Mouse (Mus musculus) fat pad, adult 2 months (tissue): ENCODE results near the gene Trabd2b.

Experiments
- DNase-seq: peaks from one replicate; pipeline ENCODE4 v3.0.0-alpha.2; 2011; ENCODE audit warnings: low read depth, low spot score; ENCODE audit errors: extremely low read depth

Gene Trabd2b

DNA sequence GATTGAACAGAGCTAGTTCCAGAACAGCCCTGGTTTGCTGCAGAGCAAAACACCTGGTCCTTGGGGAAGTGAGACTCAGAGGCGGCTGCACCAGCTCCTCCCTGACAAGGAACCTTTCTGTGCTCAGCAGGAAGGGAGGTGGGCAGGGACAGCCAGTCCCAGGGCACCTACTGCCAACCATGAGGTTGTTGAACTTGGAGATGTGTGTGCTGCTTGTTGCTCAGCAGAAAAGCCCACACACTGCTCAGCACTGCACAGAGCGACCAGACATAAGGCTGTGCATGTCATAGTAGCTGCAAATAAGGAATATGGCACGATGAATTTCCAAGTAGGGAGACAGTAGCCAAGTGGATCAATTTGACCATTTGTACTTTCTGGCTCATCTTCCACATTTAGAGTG is 81.2 kb downstream of the Trabd2b start:
- DNase-seq = no peak

- DNase-seq = no peak
These were observed 85.6 kb downstream of the Trabd2b start for GRCm38 (mm10) chr4:114492157-114492556.

GRCm38 (mm10) chr4:114494035-114494434 is 87.5 kb downstream of the Trabd2b start:
- DNase-seq = no peak

- DNase-seq = no peak
These were observed 89.3 kb downstream of the Trabd2b start for GRCm38 (mm10) chr4:114495688-114496426.

GRCm38 (mm10) chr4:114499650-114500049 is 93.1 kb downstream of the Trabd2b start:
- DNase-seq = no peak

GRCm38 (mm10) chr4:114500317-114500716 is 93.8 kb downstream of the Trabd2b start:
- DNase-seq = no peak

- DNase-seq = no peak
These were observed 94.5 kb downstream of the Trabd2b start for GRCm38 (mm10) chr4:114501048-114501447.

DNA sequence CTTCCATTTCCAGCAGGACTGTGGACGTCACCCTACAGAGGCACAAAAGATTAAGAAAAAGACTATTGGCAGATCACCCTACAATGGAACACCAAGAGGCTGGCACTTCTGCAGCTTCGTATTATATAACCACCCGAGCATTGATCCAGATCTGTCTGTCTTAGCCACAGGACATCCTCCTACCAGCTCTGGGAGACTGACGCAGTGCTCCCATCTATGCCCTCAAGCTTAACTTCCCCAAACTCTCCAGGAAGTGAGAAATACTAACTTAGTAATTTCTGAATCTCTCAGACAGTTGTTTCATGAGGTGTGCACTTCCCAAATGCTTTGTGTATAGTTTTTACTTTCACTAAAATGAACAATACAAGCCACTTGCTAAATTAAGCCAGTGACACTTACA is 95.1 kb downstream of the Trabd2b start:
- DNase-seq = no peak

DNA sequence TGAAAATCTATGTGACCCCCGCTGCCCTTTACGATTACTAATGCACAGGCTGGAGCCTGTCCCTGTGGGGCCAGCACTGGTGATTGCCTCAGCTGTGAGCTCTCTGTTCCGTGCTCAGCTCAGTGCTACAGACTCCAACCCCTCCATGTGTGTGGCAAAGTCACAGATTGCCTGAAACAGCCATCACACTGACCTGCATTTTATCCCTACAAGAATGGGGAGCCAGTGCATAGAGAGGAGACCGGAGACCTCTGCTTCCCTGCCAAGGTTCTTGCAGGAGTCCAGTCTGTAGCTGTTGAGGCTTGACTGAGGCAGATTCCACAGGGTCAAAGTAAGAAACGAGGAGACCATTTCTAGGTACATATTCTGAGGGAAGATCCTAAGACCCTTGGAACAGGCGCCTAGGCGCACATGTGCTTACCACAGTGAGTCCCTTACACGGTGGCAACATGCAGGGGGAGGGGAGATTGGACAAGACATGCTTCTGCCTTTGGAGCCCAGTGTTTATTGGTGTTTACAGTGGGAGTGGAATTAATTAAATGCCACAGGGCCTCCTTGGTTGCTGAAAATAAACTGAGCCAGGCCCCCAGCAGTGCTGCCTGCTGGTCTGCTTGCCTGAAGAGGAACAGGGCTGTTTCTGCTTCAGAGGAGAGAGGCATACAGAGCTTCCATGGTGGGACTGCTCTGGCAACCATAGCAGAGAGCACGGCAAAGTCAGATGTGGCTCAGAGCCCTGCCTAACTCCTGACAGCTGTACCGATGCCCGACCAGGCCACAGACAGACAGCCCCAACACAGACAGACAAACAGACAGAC is 97.9 kb downstream of the Trabd2b start:
- DNase-seq = no peak

DNA sequence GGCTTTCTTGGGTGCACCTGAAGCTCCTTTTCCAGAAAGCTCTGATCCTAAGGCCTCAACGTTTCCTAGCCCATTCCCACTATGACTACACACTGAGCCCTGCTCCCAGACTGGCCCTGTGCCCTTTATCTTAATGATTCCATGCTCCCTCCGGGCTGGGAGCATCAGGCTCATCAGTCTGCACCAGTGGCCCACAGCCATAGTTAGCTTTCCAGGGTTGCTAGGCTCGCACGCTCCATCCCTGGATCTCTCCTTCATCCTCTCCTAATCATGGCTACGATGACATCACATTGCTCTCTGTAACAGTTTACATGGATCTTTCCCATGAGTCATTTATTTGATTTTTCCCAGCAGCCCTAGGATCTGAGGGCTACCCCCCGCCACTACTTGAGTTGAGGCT is 103.1 kb downstream of the Trabd2b start:
- DNase-seq = no peak

GRCm38 (mm10) chr4:114511649-114512048 is 105.1 kb downstream of the Trabd2b start:
- no peak for DNase-seq

GRCm38 (mm10) chr4:114513149-114513548 is 106.6 kb downstream of the Trabd2b start:
- DNase-seq = no peak

GRCm38 (mm10) chr4:114515330-114515771 is 108.8 kb downstream of the Trabd2b start:
- no peak for DNase-seq

- DNase-seq = no peak
These were observed 110.1 kb downstream of the Trabd2b start for GRCm38 (mm10) chr4:114516651-114517050.

DNA sequence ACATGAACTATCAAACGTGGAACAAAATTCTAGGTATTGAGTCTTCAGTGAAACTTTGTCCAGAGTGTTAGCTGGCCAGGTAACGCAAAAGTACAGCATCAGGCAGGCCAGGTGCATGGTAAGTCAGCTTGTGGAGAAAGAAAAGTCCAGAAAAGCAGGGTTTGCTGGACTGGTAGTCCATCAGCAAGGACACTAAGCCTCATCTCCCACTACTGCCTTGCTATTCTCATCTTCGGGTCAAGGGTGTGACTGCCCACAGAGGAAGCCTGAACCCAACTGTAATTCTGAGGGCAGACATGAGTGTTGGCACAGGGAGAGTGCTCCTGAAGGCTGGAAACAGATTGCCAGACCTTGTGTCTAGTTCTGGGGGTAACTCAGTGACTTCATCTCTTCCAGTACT is 111.5 kb downstream of the Trabd2b start:
- no peak for DNase-seq

GRCm38 (mm10) chr4:114518571-114518970 is 112.0 kb downstream of the Trabd2b start:
- no peak for DNase-seq

DNA sequence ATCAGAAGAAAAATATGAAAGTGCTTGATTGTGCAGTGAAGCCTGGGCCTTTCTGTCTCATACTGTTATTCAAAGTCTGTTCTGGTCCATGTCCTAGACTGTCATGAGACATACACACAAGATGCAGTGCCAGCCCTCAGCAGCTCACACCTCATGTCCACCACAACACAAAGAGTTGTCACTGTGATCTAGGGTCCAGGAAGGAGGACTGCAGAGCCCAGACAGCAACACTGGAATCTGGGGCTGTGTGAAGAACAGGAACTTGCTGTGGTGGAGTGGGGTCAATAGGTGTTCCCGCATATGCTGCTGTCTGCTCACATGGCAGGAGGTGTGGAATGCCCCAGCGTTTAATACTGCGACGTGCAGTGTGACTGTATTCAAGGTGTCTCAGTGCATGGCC is 112.8 kb downstream of the Trabd2b start:
- DNase-seq = no peak

DNA sequence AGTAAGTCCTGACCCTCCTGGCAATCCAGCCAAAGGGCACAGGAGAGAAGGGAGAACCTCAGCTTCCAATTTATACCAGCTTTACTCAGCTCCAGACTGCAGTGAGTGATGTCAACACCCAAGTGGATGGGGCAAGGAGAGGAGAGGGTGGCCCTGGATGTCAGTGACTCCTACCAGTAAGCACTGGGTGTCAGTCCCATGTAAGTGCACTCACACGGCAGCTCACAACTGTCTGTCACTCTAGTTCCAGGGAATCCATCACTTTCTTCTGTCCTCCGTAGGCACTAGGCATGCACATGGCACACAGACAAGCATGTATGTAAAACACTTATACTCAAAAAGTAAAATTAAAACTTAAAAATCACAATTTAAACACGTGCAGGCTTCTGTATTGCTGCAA is 113.4 kb downstream of the Trabd2b start:
- no peak for DNase-seq

GRCm38 (mm10) chr4:114523335-114524188 is 117.0 kb downstream of the Trabd2b start:
- no peak for DNase-seq

DNA sequence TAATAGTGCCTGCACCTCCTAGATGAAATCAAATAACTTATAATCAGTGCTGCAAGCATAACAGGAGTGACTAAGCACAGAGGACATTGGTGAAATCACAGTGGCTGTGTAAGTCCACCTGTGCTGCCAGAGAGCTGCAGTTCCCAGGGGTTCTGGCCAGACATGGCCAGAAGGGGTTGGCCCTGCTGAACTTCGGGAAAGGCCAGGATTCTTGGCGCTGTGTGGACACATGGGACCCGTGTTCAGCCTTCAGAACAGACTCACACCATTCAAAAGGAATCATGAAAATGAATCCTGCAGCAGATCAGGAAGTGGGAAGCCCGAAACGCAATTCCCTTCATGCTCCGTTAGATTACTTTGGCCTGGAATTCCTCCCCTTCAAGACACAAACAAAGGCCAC is 125.1 kb downstream of the Trabd2b start:
- no peak for DNase-seq
